Mouse (Mus musculus) kidney, postnatal 10 days (tissue): ENCODE results near the gene Olfml2b.

Source experiments
- DNase-seq: peaks from one replicate; pipeline ENCODE4 v3.0.0; 2021; ENCODE audit warnings: mixed read lengths

The Olfml2b gene

DNA sequence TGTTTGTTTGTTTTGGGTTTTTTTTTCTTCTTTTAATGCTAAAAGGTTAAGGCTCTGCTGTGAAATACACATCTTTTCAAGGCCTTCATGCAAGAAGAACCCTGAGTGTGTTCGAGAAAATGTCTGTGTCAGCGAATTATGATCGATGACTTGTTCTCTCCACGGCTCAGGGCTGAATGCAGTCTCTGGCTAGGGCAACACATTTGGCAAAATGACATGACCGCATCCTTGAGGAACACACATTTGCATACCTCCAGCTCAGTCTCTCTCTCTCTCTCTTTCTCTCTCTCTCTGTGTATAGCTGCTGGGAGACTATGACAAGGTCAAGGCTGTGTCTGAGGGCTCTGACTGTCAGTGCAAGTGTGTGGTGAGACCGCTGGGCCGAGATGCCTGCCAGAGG is 3.0 kb downstream of the Olfml2b start:
- no peak for DNase-seq

- DNase-seq: no peak
These were observed 3.7 kb downstream of the Olfml2b start for GRCm38 (mm10) chr1:170647971-170648514.

- DNase-seq: no peak
These were observed 6.9 kb downstream of the Olfml2b start for GRCm38 (mm10) chr1:170651046-170651723.

GRCm38 (mm10) chr1:170651989-170652740 is 7.8 kb downstream of the Olfml2b start:
- DNase-seq: no peak

- DNase-seq: peak; percentile 58
These were observed 11.1 kb downstream of the Olfml2b start for GRCm38 (mm10) chr1:170655280-170655917.

- DNase-seq: no peak
These were observed 12.3 kb downstream of the Olfml2b start for GRCm38 (mm10) chr1:170656518-170657227.

GRCm38 (mm10) chr1:170657228-170657521 is 12.8 kb downstream of the Olfml2b start:
- DNase-seq: no peak

DNA sequence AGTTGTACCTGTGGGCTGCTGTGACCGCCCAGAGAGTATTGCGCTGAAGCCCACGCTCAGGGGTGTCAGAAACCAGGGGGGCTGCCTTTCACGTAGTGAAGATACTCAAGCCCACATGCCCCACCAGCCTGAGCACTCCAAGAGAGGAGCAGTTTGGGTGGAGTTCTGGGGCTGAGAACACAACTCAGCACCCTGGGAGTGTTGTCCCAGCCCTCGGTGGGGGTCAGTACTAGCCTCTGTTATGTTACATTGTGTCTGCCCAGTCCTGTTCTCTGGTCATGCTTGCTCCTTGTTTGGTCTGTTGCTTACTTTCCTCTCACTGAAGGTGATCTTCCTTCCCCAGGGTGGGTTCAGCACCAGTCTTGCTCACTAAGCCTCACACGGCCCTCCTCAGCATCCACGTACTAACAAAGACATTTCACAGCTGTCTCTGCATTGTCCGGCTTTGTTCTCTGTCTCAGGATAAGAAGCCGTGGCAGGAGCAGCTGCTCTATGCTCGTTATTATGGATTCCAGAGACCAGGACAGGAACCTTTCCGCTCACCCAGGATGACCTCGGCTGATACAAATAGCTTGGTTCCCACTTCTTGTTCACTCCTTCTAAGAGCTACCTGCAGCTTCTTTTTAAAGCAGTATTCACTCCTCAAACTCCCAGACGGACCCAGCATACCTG is 13.4 kb downstream of the Olfml2b start:
- DNase-seq: no peak

DNA sequence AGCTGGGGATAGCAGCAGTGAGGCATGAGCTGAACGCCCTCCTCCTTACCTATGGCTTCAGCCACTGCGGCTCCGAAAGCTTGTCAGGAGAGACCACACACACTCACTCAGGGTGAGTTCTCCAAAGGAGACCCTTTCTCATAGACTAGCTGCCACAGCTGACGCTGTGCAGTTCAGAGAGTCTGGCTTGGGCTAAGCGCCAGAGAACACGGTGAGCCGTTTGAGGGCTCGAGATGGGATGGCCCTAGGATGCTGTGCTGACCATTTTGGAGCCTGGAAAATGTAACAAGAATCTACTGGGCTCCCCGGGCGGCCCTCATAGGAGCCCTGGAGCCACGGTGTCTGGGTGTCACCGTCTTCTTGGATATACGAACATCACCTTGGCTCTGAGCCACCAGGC is 14.9 kb downstream of the Olfml2b start:
- DNase-seq: no peak

DNA sequence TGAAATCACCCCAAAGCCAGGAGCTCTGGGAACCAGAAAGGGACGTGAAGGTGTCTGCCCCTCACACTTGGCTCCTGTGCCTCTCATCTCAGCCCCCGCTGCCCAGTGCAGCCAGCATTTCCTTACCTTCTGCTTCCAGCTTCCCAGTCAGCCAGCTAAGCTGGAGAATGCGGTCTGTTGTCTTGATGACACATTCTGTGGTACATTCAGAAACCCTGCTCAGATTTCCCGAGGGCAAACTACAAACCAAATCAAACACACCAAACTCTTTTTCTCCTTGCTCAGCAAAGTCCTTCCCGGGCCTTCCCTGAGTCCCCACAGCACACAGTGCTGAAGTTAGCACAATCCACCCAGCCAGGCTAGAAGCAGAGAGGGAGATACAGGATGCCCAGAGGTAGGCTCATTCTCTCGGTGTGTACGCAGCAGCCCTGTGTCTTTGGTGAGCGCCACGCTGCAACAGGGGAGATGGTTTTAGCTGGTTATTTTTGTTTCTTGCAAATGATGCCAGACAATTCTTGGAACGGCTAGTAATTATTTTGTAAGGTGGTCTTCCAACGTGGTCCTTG is 20.4 kb downstream of the Olfml2b start:
- DNase-seq: no peak

DNA sequence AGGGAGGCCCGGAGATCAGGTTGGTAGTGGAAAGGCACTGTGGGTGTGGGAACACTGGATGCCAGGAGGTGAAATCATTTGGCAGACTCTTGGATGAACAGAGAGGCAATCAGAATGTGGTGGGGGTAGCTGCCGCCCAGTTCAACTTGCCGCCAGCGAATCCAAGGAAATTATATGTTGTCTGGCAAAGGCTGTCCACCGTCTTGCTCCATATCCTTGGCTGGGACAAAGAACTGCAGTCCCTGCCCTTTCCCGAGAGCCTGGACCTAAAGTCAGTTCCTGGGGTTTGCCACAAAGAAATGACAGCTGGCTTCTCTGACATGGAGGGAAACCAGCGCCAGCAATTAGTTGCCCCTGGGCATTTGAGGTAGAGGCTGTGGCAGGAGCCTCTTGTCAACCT is 20.9 kb downstream of the Olfml2b start:
- DNase-seq: no peak

GRCm38 (mm10) chr1:170674184-170674775 is 29.9 kb downstream of the Olfml2b start:
- no peak for DNase-seq

DNA sequence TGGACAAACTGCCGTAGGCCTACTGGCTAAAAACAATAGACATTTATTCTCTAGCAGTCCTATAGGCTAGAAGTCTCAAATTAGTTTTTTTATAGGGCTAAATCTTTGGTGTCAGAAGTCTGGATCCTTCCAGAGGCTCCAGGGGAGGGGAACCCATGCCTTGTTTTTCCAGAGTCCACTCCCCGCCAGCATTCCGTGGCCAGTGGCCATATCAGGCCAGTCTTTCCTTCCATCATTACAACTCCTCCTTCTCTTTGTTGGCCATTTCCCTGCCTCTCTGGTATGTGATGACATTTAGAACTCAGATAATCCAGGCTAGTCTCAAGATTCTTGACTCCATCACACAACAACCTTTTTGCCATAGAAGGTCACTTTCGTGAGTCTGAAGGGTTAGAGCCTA is 33.3 kb downstream of the Olfml2b start:
- no peak for DNase-seq

DNA sequence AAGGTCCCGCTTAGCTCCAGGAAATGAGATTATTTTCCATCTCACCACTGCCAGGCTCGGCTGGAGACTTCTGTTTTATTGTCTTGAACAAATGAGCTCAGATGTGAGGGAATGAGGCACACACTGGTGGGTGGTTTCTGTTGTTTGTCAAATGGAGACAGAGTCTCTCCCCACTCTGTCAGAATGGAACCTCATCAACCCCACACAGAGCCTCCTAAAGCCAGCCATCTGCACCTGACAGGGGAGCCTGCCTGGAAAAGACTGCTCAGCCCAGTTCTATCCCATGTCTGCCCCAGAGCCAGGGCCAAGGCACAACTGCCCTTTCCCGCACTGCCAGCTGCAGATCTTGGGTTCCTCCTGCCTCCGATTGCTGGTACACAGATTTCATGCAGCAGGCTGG is 34.5 kb downstream of the Olfml2b start:
- no peak for DNase-seq

GRCm38 (mm10) chr1:170679624-170680023 is 35.3 kb downstream of the Olfml2b start:
- no peak for DNase-seq

GRCm38 (mm10) chr1:170683863-170684262 is 39.5 kb downstream of the Olfml2b start:
- no peak for DNase-seq

- no peak for DNase-seq
These were observed 45.4 kb downstream of the Olfml2b start for GRCm38 (mm10) chr1:170689773-170690172.

GRCm38 (mm10) chr1:170691301-170691700 is 47.0 kb downstream of the Olfml2b start:
- no peak for DNase-seq

GRCm38 (mm10) chr1:170694821-170695291 is 50.5 kb downstream of the Olfml2b start:
- no peak for DNase-seq

- no peak for DNase-seq
These were observed 51.0 kb downstream of the Olfml2b start for GRCm38 (mm10) chr1:170695326-170695725.

DNA sequence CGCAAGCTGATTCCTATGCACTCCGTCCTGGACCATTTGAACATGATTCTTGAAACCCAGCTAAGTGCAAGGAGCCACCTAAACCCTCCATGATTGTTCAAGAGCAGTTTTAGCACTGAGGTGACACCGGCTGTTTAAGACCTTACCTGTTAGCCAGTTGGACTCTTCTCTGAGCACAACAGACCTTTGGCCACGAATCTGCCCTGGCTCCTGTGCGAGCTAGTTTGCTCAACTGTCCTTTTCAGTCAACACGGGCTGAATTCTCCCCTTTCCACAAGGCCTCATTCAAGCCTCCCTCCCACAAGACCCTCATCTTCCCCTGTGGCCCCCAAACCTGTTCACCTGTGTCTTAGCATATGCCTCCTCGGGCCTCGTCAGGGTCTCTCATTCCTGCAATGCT is 52.7 kb downstream of the Olfml2b start:
- no peak for DNase-seq
